Mouse (Mus musculus) CH12.LX (cell line): ENCODE measurements around the gene Mutyh. TPM values are rescaled to one million over a fixed set of nuclear protein-coding genes. Genes with fewer than 3 reads are reported as not detected.

ENCODE experiments used
- DNase-seq: peaks from one replicate; pipeline ENCODE4 v3.0.0-alpha.2; 2013; ENCODE audit errors: extremely low read depth
- H3K27ac ChIP-seq: 2 replicates; pipeline ENCODE4 v1.5.1; 2012; ENCODE audit warnings: low read depth, mild to moderate bottlenecking, control low read depth, moderate library complexity; ENCODE audit not compliant: insufficient read depth
- H3K27me3 ChIP-seq: replicated peaks from 2 replicates; pipeline ENCODE3; 2012; ENCODE audit warnings: inconsistent platforms
- H3K36me3 ChIP-seq, 2 experiments: replicated peaks in 1 of 2; 2 replicates each; pipeline versions ENCODE3 to v1.6.1; 2012; ENCODE audit warnings: inconsistent platforms in 1 of 2, low read length in 1 of 2, mild to moderate bottlenecking in 1 of 2, mixed read lengths in 1 of 2, moderate library complexity in 1 of 2; ENCODE audit not compliant: control insufficient read depth in 1 of 2, insufficient read depth in 1 of 2
- H3K4me1 ChIP-seq, 2 experiments: 2 replicates each; pipeline ENCODE4 v1.6.1; 2012; ENCODE audit warnings: inconsistent platforms in 1 of 2, moderate library complexity in 1 of 2; ENCODE audit not compliant: insufficient read depth in 2 of 2, control insufficient read depth in 1 of 2
- H3K4me2 ChIP-seq: 2 replicates; pipeline ENCODE4 v1.6.1; 2012; ENCODE audit warnings: low read depth, mild to moderate bottlenecking, control low read depth; ENCODE audit not compliant: poor library complexity, insufficient read depth, severe bottlenecking
- H3K4me3 ChIP-seq, 3 experiments: fragments of 150-350 bp in 1 of 3; sonication (generic) in 1 of 3; replicated peaks in 1 of 3; 2 replicates each; pipeline versions ENCODE3 to v1.5.1; 2011 to 2012; ENCODE audit warnings: low read depth in 2 of 3, low read length in 2 of 3, mild to moderate bottlenecking in 2 of 3, moderate library complexity in 2 of 3, control low read depth in 1 of 3, improper control_type of control experiment in 1 of 3, inconsistent platforms in 1 of 3, mixed read lengths in 1 of 3; ENCODE audit not compliant: poor library complexity in 1 of 3
- H3K79me2 ChIP-seq: replicated peaks from 2 replicates; pipeline ENCODE4 v1.6.1; 2012; ENCODE audit warnings: mild to moderate bottlenecking, moderate library complexity; ENCODE audit not compliant: control insufficient read depth, poor library complexity, insufficient read depth, severe bottlenecking; ENCODE audit errors: extremely low read depth
- H3K9ac ChIP-seq: 2 replicates; pipeline ENCODE4 v1.6.1; 2012; ENCODE audit warnings: low read depth, mild to moderate bottlenecking, control low read depth, moderate library complexity; ENCODE audit not compliant: insufficient read depth
- H3K9me3 ChIP-seq: replicated peaks from 2 replicates; pipeline ENCODE3; 2012; ENCODE audit warnings: low read length, inconsistent platforms, mixed read lengths
- CHD1 ChIP-seq: IDR thresholded peaks from 2 replicates; pipeline ENCODE4 v1.6.1; 2012; ENCODE audit warnings: low read depth, low read length, improper control_type of control experiment, inconsistent platforms
- CHD2 ChIP-seq: IDR thresholded peaks from 2 replicates; pipeline ENCODE4 v1.6.1; 2011; ENCODE audit warnings: low read length, improper control_type of control experiment
- CTCF ChIP-seq, 2 experiments: IDR thresholded peaks in 1 of 2; conservative IDR thresholded peaks in 1 of 2; 2 replicates each; pipeline ENCODE4 v1.5.1; 2011 to 2012; ENCODE audit warnings: low read depth in 2 of 2, low read length in 2 of 2, improper control_type of control experiment in 1 of 2, inconsistent platforms in 1 of 2, mild to moderate bottlenecking in 1 of 2, moderate library complexity in 1 of 2
- ELF1 ChIP-seq: IDR thresholded peaks from 2 replicates; pipeline ENCODE4 v1.6.1; 2014; ENCODE audit warnings: low read depth, mild to moderate bottlenecking, inconsistent platforms, low read length, improper control_type of control experiment
- ETS1 ChIP-seq: conservative IDR thresholded peaks from 2 replicates; pipeline ENCODE4 v1.6.1; 2012; ENCODE audit warnings: low read depth, mild to moderate bottlenecking, inconsistent platforms, low read length, improper control_type of control experiment, moderate library complexity
- JUN ChIP-seq: IDR thresholded peaks from 2 replicates; pipeline ENCODE4 v1.6.1; 2011; ENCODE audit warnings: low read depth, mild to moderate bottlenecking, low read length, improper control_type of control experiment, moderate library complexity; ENCODE audit not compliant: insufficient read depth
- JUND ChIP-seq: conservative IDR thresholded peaks from 2 replicates; pipeline ENCODE4 v1.6.1; 2011; ENCODE audit warnings: low read depth, low read length, improper control_type of control experiment
- KAT2A ChIP-seq: IDR thresholded peaks from 2 replicates; pipeline ENCODE4 v1.6.1; 2012; ENCODE audit warnings: low read length, improper control_type of control experiment, inconsistent platforms; ENCODE audit not compliant: insufficient replicate concordance
- MAFK ChIP-seq: IDR thresholded peaks from 2 replicates; pipeline ENCODE4 v1.6.1; 2011; ENCODE audit warnings: low read length, improper control_type of control experiment; ENCODE audit not compliant: insufficient replicate concordance
- MAX ChIP-seq: IDR thresholded peaks from 2 replicates; pipeline ENCODE4 v1.6.1; 2011; ENCODE audit warnings: low read length, improper control_type of control experiment
- MAZ ChIP-seq: IDR thresholded peaks from 2 replicates; pipeline ENCODE4 v1.6.1; 2012; ENCODE audit warnings: low read depth, mild to moderate bottlenecking, inconsistent platforms, low read length, improper control_type of control experiment, moderate library complexity
- MEF2A ChIP-seq: IDR thresholded peaks from 2 replicates; pipeline ENCODE4 v1.6.1; 2014; ENCODE audit warnings: low read depth, mild to moderate bottlenecking, inconsistent platforms, low read length, improper control_type of control experiment, borderline replicate concordance
- MYC ChIP-seq: IDR thresholded peaks from 2 replicates; pipeline ENCODE4 v1.6.1; 2011; ENCODE audit warnings: low read depth, mild to moderate bottlenecking, improper control_type of control experiment, low read length
- NRF1 ChIP-seq: IDR thresholded peaks from 2 replicates; pipeline ENCODE4 v1.6.1; 2014; ENCODE audit warnings: low read depth, mild to moderate bottlenecking, inconsistent platforms, low read length, improper control_type of control experiment, moderate library complexity
- POLR2A ChIP-seq: IDR thresholded peaks from 2 replicates; pipeline ENCODE4 v1.6.1; 2011; ENCODE audit warnings: low read depth, mild to moderate bottlenecking, improper control_type of control experiment, low read length
- POLR2AphosphoS2 ChIP-seq: IDR thresholded peaks from 2 replicates; pipeline ENCODE4 v1.6.1; 2011; ENCODE audit warnings: low read depth, low read length, improper control_type of control experiment
- RCOR1 ChIP-seq: conservative IDR thresholded peaks from 2 replicates; pipeline ENCODE4 v1.6.1; 2012; ENCODE audit warnings: low read depth, mild to moderate bottlenecking, inconsistent platforms, low read length, improper control_type of control experiment
- SIN3A ChIP-seq: IDR thresholded peaks from 2 replicates; pipeline ENCODE4 v1.6.1; 2012; ENCODE audit warnings: low read length, improper control_type of control experiment, inconsistent platforms
- SMC3 ChIP-seq: IDR thresholded peaks from 2 replicates; pipeline ENCODE4 v1.6.1; 2011; ENCODE audit warnings: low read depth, low read length, improper control_type of control experiment
- TBP ChIP-seq: conservative IDR thresholded peaks from 2 replicates; pipeline ENCODE4 v1.6.1; 2011; ENCODE audit warnings: low read depth, low read length, improper control_type of control experiment
- UBTF ChIP-seq: IDR thresholded peaks from 2 replicates; pipeline ENCODE4 v1.6.1; 2012; ENCODE audit warnings: low read depth, mild to moderate bottlenecking, inconsistent platforms, low read length, improper control_type of control experiment, moderate library complexity
- USF2 ChIP-seq: conservative IDR thresholded peaks from 2 replicates; pipeline ENCODE4 v1.6.1; 2011; ENCODE audit warnings: low read depth, low read length, improper control_type of control experiment
- ZC3H11A ChIP-seq: IDR thresholded peaks from 2 replicates; pipeline ENCODE4 v1.6.1; 2012; ENCODE audit warnings: low read depth, mild to moderate bottlenecking, inconsistent platforms, low read length, improper control_type of control experiment
- ZKSCAN1 ChIP-seq: IDR thresholded peaks from 2 replicates; pipeline ENCODE4 v1.6.1; 2012; ENCODE audit warnings: low read depth, inconsistent platforms, low read length, improper control_type of control experiment, borderline replicate concordance
- ZMIZ1 ChIP-seq: IDR thresholded peaks from 2 replicates; pipeline ENCODE4 v1.6.1; 2012; ENCODE audit warnings: low read depth, mild to moderate bottlenecking, inconsistent platforms, low read length, improper control_type of control experiment
- ZNF384 ChIP-seq: IDR thresholded peaks from 2 replicates; pipeline ENCODE4 v1.6.1; 2012; ENCODE audit warnings: low read depth, low read length, improper control_type of control experiment, inconsistent platforms
- dilution Hi-C: fragments of 300-500 bp; cut with MboI; formaldehyde crosslinking; loops from 2 replicates; pipeline ENCODE4 v1.14.3; 2020; ENCODE audit warnings: low sequenced_read_pairs; ENCODE audit not compliant: extremely low pct_unique_long_range_greater_than_20kb, extremely low pct_ligation_motif_present
- in situ Hi-C: fragments of 300-500 bp; cut with MboI; formaldehyde crosslinking; loops from 3 replicates; pipeline ENCODE4 v1.14.3; 2019; ENCODE audit warnings: low sequenced_read_pairs, low pct_ligation_motif_present, low pct_unique_long_range_greater_than_20kb, mixed read lengths
- polyA plus RNA-seq: library from polyadenylated mRNA; unstranded; fragments of >175 nt; gene quantifications from 2 replicates; pipeline ENCODE4 v1.2.1, GENCODE M21; 2012; ENCODE audit warnings: low read depth; ENCODE audit not compliant: insufficient read length
- total RNA-seq, 2 experiments: library from RNA; depleted of rRNA; stranded (reverse); fragments of 300-350 nt in 1 of 2; fragments of >200 nt in 1 of 2; gene quantifications; 2 replicates each; pipeline ENCODE4 v1.2.3; 2012 to 2014

Gene Mutyh
- total and polyA plus RNA-seq, 3 experiments, result 12.1 to 13.1 (median 12.5) TPM

DNA sequence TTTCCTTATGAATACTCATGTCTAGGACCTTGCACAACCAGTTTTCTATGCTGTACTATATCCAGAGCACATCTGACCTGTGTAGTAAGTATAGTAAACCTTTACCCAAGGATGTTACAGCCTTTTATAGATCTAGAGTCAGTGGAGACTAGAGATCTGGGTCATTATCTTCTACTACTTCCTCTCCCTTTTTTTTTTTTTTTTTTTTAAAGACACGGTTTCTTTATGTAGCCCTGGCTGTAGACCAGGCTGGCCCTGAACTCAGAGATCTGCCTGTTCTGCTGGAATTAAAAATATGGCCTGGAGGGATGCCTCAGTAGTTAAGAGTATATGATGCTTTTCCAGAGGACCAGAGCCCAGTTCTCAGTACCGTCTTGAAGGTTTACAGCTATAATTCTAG is 45.6 kb upstream of the Mutyh start:
- no peak for TF ChIP-seq ZMIZ1
- no peak for TF ChIP-seq NRF1
- TF ChIP-seq SMC3, result no peak
- TF ChIP-seq JUN, result no peak
- no peak for TF ChIP-seq KAT2A
- dilution Hi-C loops, result no loop called here

DNA sequence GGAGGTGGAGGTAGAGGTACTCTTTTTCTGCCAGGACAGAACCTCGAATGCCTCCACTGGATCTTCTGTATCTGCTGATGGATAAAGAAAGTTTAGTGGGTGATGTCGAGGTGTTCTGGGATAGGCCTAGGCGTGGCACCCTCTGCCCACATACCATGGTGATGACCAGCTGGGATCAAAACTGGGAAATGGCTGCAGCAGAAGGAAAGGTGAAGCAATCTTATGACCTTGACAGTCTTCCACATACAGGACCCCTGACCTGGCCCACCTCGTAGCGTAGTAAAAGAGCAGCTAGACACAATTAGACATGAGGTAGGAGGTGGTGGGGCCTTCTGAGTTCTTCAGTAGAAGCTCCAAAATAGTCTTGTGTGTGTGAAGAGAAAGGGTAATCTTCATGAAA is 43.5 kb upstream of the Mutyh start:
- in situ Hi-C loops, result no loop called here
- dilution Hi-C loops, result no loop called here
- no peaks in the 10 kb centered on the region for H3K79me2 ChIP-seq
- TF ChIP-seq ZNF384 (no peak), MAZ (no peak), TBP (no peak), ZC3H11A (no peak), CTCF (conservative IDR thresholded peaks at IDR 0.05 in 1 of 2, IDR thresholded peaks at IDR 0.05 in 1 of 2; ENCODE audit: low read depth in 2 of 2, low read length in 2 of 2) (no peak), POLR2AphosphoS2 (no peak), MEF2A (no peak), NRF1 (no peak), ZKSCAN1 (no peak), MAX (no peak), USF2 (no peak)
- no peaks in the 10 kb centered on the region for H3K36me3 ChIP-seq
- no peak overlapping the region for H3K9ac ChIP-seq
- no peak for DNase-seq
- no peak overlapping the region for H3K27ac ChIP-seq
- no peaks in the 10 kb centered on the region for H3K9me3 ChIP-seq
- H3K4me3 ChIP-seq, result no peak overlapping the region
- H3K4me1 ChIP-seq, result no peaks in the 10 kb centered on the region
- H3K4me2 ChIP-seq, result no peak overlapping the region
- no peaks in the 10 kb centered on the region for H3K27me3 ChIP-seq

More for the DNA sequence above, 45.6 kb upstream of the Mutyh start:
- Histone ChIP-seq H3K79me2 (no peaks in the 10 kb centered on the region), H3K27me3 (no peaks in the 10 kb centered on the region), H3K9me3 (no peaks in the 10 kb centered on the region), H3K4me3 (no peak overlapping the region), H3K36me3 (peaks cover 0 to 2% of the 10 kb centered on the region in 2 experiments), H3K4me2 (no peak overlapping the region), H3K9ac (no peak overlapping the region), H3K27ac (no peak overlapping the region), H3K4me1 (no peaks in the 10 kb centered on the region)
- in situ Hi-C loops, result no loop called here
- DNase-seq, result no peak

DNA sequence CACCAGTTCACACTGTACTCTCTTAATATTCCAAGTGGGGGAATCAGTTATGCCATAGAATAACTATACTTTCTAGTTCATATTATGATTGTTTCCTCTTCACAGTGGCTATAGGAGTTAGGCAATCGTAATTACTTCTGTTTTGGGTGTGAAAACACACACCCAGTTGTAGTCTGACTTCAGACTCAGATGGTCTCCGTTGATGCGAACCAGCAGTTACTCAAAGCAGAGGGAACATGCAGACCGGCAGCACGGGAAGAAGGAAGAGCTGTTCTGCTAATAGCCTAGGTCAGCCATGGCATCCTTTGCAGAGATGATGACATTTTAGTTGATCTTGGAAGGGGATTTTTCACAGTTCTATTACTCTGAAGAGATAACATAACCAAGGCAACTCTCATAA is 39.0 kb upstream of the Mutyh start:
- no peak for DNase-seq
- in situ Hi-C loops, result no loop called here
- Histone ChIP-seq H3K27me3 (no peaks in the 10 kb centered on the region), H3K4me1 (no peaks in the 10 kb centered on the region), H3K9ac (no peak overlapping the region), H3K4me2 (no peak overlapping the region), H3K27ac (no peak overlapping the region), H3K36me3 (no peaks in the 10 kb centered on the region), H3K9me3 (no peaks in the 10 kb centered on the region), H3K79me2 (no peaks in the 10 kb centered on the region), H3K4me3 (no peak overlapping the region)
- no peak for TF ChIP-seq RCOR1
- no peak for TF ChIP-seq ETS1
- TF ChIP-seq SIN3A, result no peak
- TF ChIP-seq POLR2A, result no peak
- no peak for TF ChIP-seq ZC3H11A
- no peak for TF ChIP-seq CHD1
- no peak for TF ChIP-seq ZNF384
- no peak for TF ChIP-seq UBTF
- no peak for TF ChIP-seq JUN
- TF ChIP-seq MYC, result no peak
- TF ChIP-seq ELF1, result no peak
- TF ChIP-seq USF2, result no peak
- no peak for TF ChIP-seq CHD2
- no peak for TF ChIP-seq JUND
- no peak for TF ChIP-seq CTCF (conservative IDR thresholded peaks at IDR 0.05 in 1 of 2, IDR thresholded peaks at IDR 0.05 in 1 of 2; ENCODE audit: low read depth in 2 of 2, low read length in 2 of 2)
- no peak for TF ChIP-seq ZKSCAN1
- no peak for TF ChIP-seq TBP
- no peak for TF ChIP-seq MAFK
- dilution Hi-C loops, result no loop called here
